Mouse (Mus musculus): ENCODE measurements at regions not wholly inside any gene's neighbourhood (a gene's known extent, or its start where the extent isn't known, plus 50 kb on each side); places are given as distances from the start of the nearest gene placed in this dataset.

DNA sequence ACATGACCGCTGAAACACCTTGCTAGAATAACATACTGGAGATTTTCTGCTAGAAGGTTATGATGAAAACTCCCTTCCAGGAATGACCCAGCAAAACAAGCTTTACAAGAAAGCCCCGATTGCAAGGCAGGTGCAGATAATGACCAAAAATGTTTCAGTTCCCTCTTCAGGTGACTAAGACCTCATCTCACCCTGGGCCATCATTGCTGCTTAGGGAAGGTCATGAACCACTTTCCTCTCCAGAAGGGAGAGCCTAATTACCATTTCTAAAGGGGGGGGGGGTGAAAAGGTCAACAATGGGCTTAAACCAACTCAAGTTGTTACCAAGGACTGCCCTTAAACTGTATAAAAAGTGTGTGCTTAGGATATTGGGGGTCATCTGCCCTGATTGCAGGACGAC is 59.8 kb upstream of the Speer4c start:
- TF ChIP-seq CEBPB (IDR thresholded peaks at IDR 0.05; ENCODE audit: low read depth) (no peak), MAX (IDR thresholded peaks at IDR 0.05) (no peak), USF1 (IDR thresholded peaks at IDR 0.05; ENCODE audit: low read depth) (no peak), MYOG (IDR thresholded peaks at IDR 0.05; ENCODE audit: control insufficient read depth, extremely low read depth, insufficient read length) (no peak), MYOD1 (IDR thresholded peaks at IDR 0.05; ENCODE audit: control insufficient read depth, insufficient read length, low read depth) (no peak), CTCF (IDR thresholded peaks at IDR 0.05; ENCODE audit: control insufficient read depth, insufficient read depth, insufficient read length) (no peak), FOSL1 (IDR thresholded peaks at IDR 0.05; ENCODE audit: insufficient read depth, low read length, poor library complexity, severe bottlenecking) (no peak)
- H3K36me3 ChIP-seq (ENCODE audit: control insufficient read depth, insufficient read depth): no peaks in the 10 kb centered on the region
- no peaks in the 10 kb centered on the region for H3K79me3 ChIP-seq (ENCODE audit: low read depth)

GRCm38 (mm10) chr5:15774567-15774966 is 60.5 kb upstream of the Speer4c start:
- H3K36me3 ChIP-seq (ENCODE audit: control insufficient read depth, insufficient read depth): no peaks in the 10 kb centered on the region
- H3K27me3 ChIP-seq (ENCODE audit: control insufficient read depth, insufficient read depth, insufficient read length): no peaks in the 10 kb centered on the region
- TF ChIP-seq MAX (IDR thresholded peaks at IDR 0.05) (no peak), CEBPB (IDR thresholded peaks at IDR 0.05; ENCODE audit: low read depth) (no peak), USF1 (IDR thresholded peaks at IDR 0.05; ENCODE audit: low read depth) (no peak), MYOG (IDR thresholded peaks at IDR 0.05; ENCODE audit: control insufficient read depth, extremely low read depth, insufficient read length) (no peak), FOSL1 (IDR thresholded peaks at IDR 0.05; ENCODE audit: insufficient read depth, low read length, poor library complexity, severe bottlenecking) (no peak), MYOD1 (IDR thresholded peaks at IDR 0.05; ENCODE audit: control insufficient read depth, insufficient read length, low read depth) (no peak), CTCF (IDR thresholded peaks at IDR 0.05; ENCODE audit: control insufficient read depth, insufficient read depth, insufficient read length) (no peak)
- no peak overlapping the region for H3ac ChIP-seq (ENCODE audit: control insufficient read depth, insufficient read length, low read depth)
- H3K79me3 ChIP-seq (ENCODE audit: low read depth): no peaks in the 10 kb centered on the region
- H3K4me3 ChIP-seq (ENCODE audit: insufficient read depth, poor library complexity, severe bottlenecking): no peak overlapping the region
- no peaks in the 10 kb centered on the region for H3K79me2 ChIP-seq (ENCODE audit: control insufficient read depth, insufficient read depth)

More for the DNA sequence above, 59.8 kb upstream of the Speer4c start:
- H3K4me3 ChIP-seq (ENCODE audit: insufficient read depth, poor library complexity, severe bottlenecking): no peak overlapping the region
- no peak overlapping the region for H3ac ChIP-seq (ENCODE audit: control insufficient read depth, insufficient read length, low read depth)
- no peaks in the 10 kb centered on the region for H3K79me2 ChIP-seq (ENCODE audit: control insufficient read depth, insufficient read depth)
- H3K27me3 ChIP-seq (ENCODE audit: control insufficient read depth, insufficient read depth, insufficient read length): no peaks in the 10 kb centered on the region

GRCm38 (mm10) chr5:15776106-15776505 is 62.0 kb upstream of the Speer4c start:
- Histone ChIP-seq H3K79me2 (ENCODE audit: control insufficient read depth, insufficient read depth) (no peaks in the 10 kb centered on the region), H3K27me3 (ENCODE audit: control insufficient read depth, insufficient read depth, insufficient read length) (no peaks in the 10 kb centered on the region), H3K36me3 (ENCODE audit: control insufficient read depth, insufficient read depth) (no peaks in the 10 kb centered on the region), H3K4me3 (ENCODE audit: insufficient read depth, poor library complexity, severe bottlenecking) (no peak overlapping the region), H3ac (ENCODE audit: control insufficient read depth, insufficient read length, low read depth) (no peak overlapping the region), H3K79me3 (ENCODE audit: low read depth) (no peaks in the 10 kb centered on the region)
- TF ChIP-seq MYOD1 (IDR thresholded peaks at IDR 0.05; ENCODE audit: control insufficient read depth, insufficient read length, low read depth) (no peak), MYOG (IDR thresholded peaks at IDR 0.05; ENCODE audit: control insufficient read depth, extremely low read depth, insufficient read length) (no peak), CTCF (IDR thresholded peaks at IDR 0.05; ENCODE audit: control insufficient read depth, insufficient read depth, insufficient read length) (no peak), FOSL1 (IDR thresholded peaks at IDR 0.05; ENCODE audit: insufficient read depth, low read length, poor library complexity, severe bottlenecking) (no peak), MAX (IDR thresholded peaks at IDR 0.05) (no peak)

- Histone ChIP-seq H3ac (ENCODE audit: control insufficient read depth, insufficient read length, low read depth) (no peak overlapping the region), H3K79me3 (ENCODE audit: low read depth) (no peaks in the 10 kb centered on the region), H3K4me3 (ENCODE audit: insufficient read depth, poor library complexity, severe bottlenecking) (no peak overlapping the region), H3K79me2 (ENCODE audit: control insufficient read depth, insufficient read depth) (no peaks in the 10 kb centered on the region), H3K27me3 (ENCODE audit: control insufficient read depth, insufficient read depth, insufficient read length) (no peaks in the 10 kb centered on the region), H3K36me3 (ENCODE audit: control insufficient read depth, insufficient read depth) (no peaks in the 10 kb centered on the region)
- TF ChIP-seq MYOG (IDR thresholded peaks at IDR 0.05; ENCODE audit: control insufficient read depth, extremely low read depth, insufficient read length): no peak
- no peak for TF ChIP-seq CEBPB (IDR thresholded peaks at IDR 0.05; ENCODE audit: low read depth)
- TF ChIP-seq FOSL1 (IDR thresholded peaks at IDR 0.05; ENCODE audit: insufficient read depth, low read length, poor library complexity, severe bottlenecking): no peak
- TF ChIP-seq CTCF (IDR thresholded peaks at IDR 0.05; ENCODE audit: control insufficient read depth, insufficient read depth, insufficient read length): no peak
- TF ChIP-seq MAX (IDR thresholded peaks at IDR 0.05): no peak
- TF ChIP-seq MYOD1 (IDR thresholded peaks at IDR 0.05; ENCODE audit: control insufficient read depth, insufficient read length, low read depth): no peak
- TF ChIP-seq USF1 (IDR thresholded peaks at IDR 0.05; ENCODE audit: low read depth): no peak
Measured at GRCm38 (mm10) chr5:15803583-15803982, 89.5 kb upstream of the Speer4c start.

DNA sequence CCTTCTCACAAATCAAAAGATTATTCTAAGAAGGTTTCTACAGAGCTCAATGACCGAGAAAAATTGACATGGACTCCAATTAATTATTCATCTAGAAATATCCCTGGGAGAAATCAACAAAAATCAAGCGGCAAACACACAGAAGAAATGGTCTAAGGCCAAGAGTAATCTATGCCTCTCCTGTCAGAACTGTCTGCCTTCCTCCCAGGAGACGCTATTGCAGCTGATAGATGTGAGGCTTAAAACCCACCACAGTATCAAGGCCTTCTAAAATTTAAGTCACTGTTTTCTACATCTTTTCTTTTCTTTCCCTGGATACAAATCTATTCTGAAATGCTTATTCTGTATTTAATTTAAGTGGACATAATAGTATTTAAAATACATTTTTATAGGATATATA is 102.8 kb upstream of the Speer4c start:
- no peaks in the 10 kb centered on the region for H3K36me3 ChIP-seq (ENCODE audit: control insufficient read depth, insufficient read depth)
- TF ChIP-seq FOSL1 (IDR thresholded peaks at IDR 0.05; ENCODE audit: insufficient read depth, low read length, poor library complexity, severe bottlenecking): no peak
- TF ChIP-seq CTCF (IDR thresholded peaks at IDR 0.05; ENCODE audit: control insufficient read depth, insufficient read depth, insufficient read length): no peak
- TF ChIP-seq MYOD1 (IDR thresholded peaks at IDR 0.05; ENCODE audit: control insufficient read depth, insufficient read length, low read depth): no peak
- H3K27me3 ChIP-seq (ENCODE audit: control insufficient read depth, insufficient read depth, insufficient read length): no peaks in the 10 kb centered on the region
- H3ac ChIP-seq (ENCODE audit: control insufficient read depth, insufficient read length, low read depth): no peak overlapping the region
- no peaks in the 10 kb centered on the region for H3K79me3 ChIP-seq (ENCODE audit: low read depth)
- H3K4me3 ChIP-seq (ENCODE audit: insufficient read depth, poor library complexity, severe bottlenecking): no peak overlapping the region
- no peaks in the 10 kb centered on the region for H3K79me2 ChIP-seq (ENCODE audit: control insufficient read depth, insufficient read depth)

DNA sequence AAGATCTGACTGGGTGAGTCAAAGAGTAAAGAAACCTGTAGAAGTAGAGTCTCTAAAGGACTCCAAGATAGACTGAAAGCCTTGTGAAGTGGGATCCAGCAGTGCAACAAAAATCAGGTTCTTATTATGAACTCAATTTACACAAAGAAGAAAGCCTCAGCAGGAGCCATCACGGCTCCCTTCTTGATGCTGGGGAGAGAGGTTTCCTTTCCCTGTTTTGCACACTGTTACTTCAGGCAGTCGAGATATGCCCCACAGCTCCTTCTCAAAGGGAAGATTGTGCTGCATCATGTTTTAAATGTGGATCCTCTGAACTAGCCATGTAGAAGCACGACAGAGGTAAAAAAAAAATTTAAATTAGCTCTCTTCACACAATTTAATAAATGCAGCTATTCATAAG is 103.3 kb upstream of the Speer4c start:
- H3K4me3 ChIP-seq (ENCODE audit: insufficient read depth, poor library complexity, severe bottlenecking): no peak overlapping the region
- no peaks in the 10 kb centered on the region for H3K27me3 ChIP-seq (ENCODE audit: control insufficient read depth, insufficient read depth, insufficient read length)
- H3K79me3 ChIP-seq (ENCODE audit: low read depth): no peaks in the 10 kb centered on the region
- no peaks in the 10 kb centered on the region for H3K36me3 ChIP-seq (ENCODE audit: control insufficient read depth, insufficient read depth)
- H3ac ChIP-seq (ENCODE audit: control insufficient read depth, insufficient read length, low read depth): no peak overlapping the region
- no peak for TF ChIP-seq USF1 (IDR thresholded peaks at IDR 0.05; ENCODE audit: low read depth)
- H3K79me2 ChIP-seq (ENCODE audit: control insufficient read depth, insufficient read depth): no peaks in the 10 kb centered on the region
